Mouse (Mus musculus) megakaryocyte, embryonic 14.5 days (primary cell): ENCODE results near the gene Krtap12-1.

ENCODE experiments used
- FLI1 ChIP-seq: IDR thresholded peaks from 2 replicates; pipeline ENCODE4 v1.6.1; 2012; ENCODE audit warnings: low read length, inconsistent platforms, mixed read lengths
- GATA1 ChIP-seq: IDR thresholded peaks from 3 replicates; pipeline ENCODE4 v1.6.1; 2012; ENCODE audit warnings: mixed read lengths, low read length, inconsistent platforms, borderline replicate concordance

DNA sequence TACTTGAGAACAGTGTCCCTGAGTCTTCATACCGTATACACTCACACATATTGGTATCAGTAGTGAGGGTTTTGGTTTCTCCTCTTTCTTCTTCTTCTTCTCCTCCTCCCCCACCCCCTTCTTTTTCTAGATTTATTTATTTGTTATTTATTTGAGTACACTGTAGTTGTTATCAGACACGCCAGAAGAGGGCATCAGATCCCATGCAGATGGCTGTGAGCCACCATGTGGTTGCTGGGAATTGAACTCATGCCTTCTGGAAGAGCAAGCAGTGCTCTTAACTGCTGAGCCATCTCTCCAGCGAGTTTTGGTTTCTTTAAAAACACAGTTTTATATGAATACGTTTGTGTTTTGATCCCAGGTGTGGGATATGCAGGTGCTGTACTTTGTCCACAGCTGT lies 7.9 kb downstream of the Krtap12-1 start:
- no peak for TF ChIP-seq GATA1
- TF ChIP-seq FLI1: no peak
